Mouse (Mus musculus) cerebellum, adult 11 months (tissue): ENCODE data around the gene Prrc2c.
"Not testable (repeated sequence)": the region's sequence is repeated elsewhere in the genome, so short reads cannot be mapped to it uniquely, and the experiment has no call there.

Source experiments
- DNase-seq: peaks from one replicate; pipeline ENCODE4 v3.0.0; 2022

Gene Prrc2c

GRCm38 (mm10) chr1:162740401-162740835, at the start of gene Prrc2c:
TSS of gene Prrc2c (minus strand) at chr1:162740556.
- DNase-seq, result peak; percentile 99

- no peak for DNase-seq
These were observed 44.9 kb upstream of the Prrc2c start for GRCm38 (mm10) chr1:162785222-162785621.

- no peak for DNase-seq
These were observed 43.4 kb upstream of the Prrc2c start for GRCm38 (mm10) chr1:162783669-162784248.

GRCm38 (mm10) chr1:162781035-162781434, 40.7 kb upstream of the Prrc2c start:
- not testable (repeated sequence) for DNase-seq

GRCm38 (mm10) chr1:162777943-162778538, 37.7 kb upstream of the Prrc2c start:
- DNase-seq, result no peak

- DNase-seq, result no peak
These were observed 33.3 kb upstream of the Prrc2c start for GRCm38 (mm10) chr1:162773661-162774060.

GRCm38 (mm10) chr1:162771617-162772360, 31.4 kb upstream of the Prrc2c start:
- DNase-seq, result no peak

- DNase-seq, result no peak
These were observed 11.7 kb upstream of the Prrc2c start for GRCm38 (mm10) chr1:162752009-162752408.

GRCm38 (mm10) chr1:162749607-162750006, 9.3 kb upstream of the Prrc2c start:
- no peak for DNase-seq

GRCm38 (mm10) chr1:162748761-162749160, 8.4 kb upstream of the Prrc2c start:
- DNase-seq, result no peak

- no peak for DNase-seq
These were observed 443 bp downstream of the Prrc2c start for GRCm38 (mm10) chr1:162739831-162740394.

- DNase-seq, result peak; percentile 7
These were observed 950 bp downstream of the Prrc2c start for GRCm38 (mm10) chr1:162739406-162739805.

- DNase-seq, result no peak
These were observed 1.9 kb downstream of the Prrc2c start for GRCm38 (mm10) chr1:162738472-162738871.

GRCm38 (mm10) chr1:162735084-162735483, 5.3 kb downstream of the Prrc2c start:
- no peak for DNase-seq

GRCm38 (mm10) chr1:162734283-162734682, 6.1 kb downstream of the Prrc2c start:
- no peak for DNase-seq

- DNase-seq, result no peak
These were observed 8.3 kb downstream of the Prrc2c start for GRCm38 (mm10) chr1:162732041-162732440.

GRCm38 (mm10) chr1:162729436-162729835, 10.9 kb downstream of the Prrc2c start:
- DNase-seq, result no peak

GRCm38 (mm10) chr1:162727981-162728380, 12.4 kb downstream of the Prrc2c start:
- DNase-seq, result no peak

- no peak for DNase-seq
These were observed 16.7 kb downstream of the Prrc2c start for GRCm38 (mm10) chr1:162723610-162724009.

- DNase-seq, result no peak
These were observed 19.7 kb downstream of the Prrc2c start for GRCm38 (mm10) chr1:162720645-162721044.

- DNase-seq, result no peak
These were observed 39.8 kb downstream of the Prrc2c start for GRCm38 (mm10) chr1:162700389-162701066.

- no peak for DNase-seq
These were observed 42.5 kb downstream of the Prrc2c start for GRCm38 (mm10) chr1:162697866-162698265.

GRCm38 (mm10) chr1:162693721-162694120, 46.6 kb downstream of the Prrc2c start:
- DNase-seq, result no peak
